Mouse (Mus musculus): ENCODE results near the gene Dock2.

GRCm38 (mm10) chr11:34469792-34470191 is 313.9 kb downstream of the Dock2 start:
- TF ChIP-seq CTCF (IDR thresholded peaks at IDR 0.05; ENCODE audit: insufficient read depth, low read length) (no peak), POLR2A (IDR thresholded peaks at IDR 0.05; ENCODE audit: borderline replicate concordance, extremely low read depth, low read depth, low read length) (no peak)

Data from lung, adult 2 months (tissue).